Mouse (Mus musculus): ENCODE data around the gene Vamp8. TPM values are rescaled to one million over a fixed set of nuclear protein-coding genes. Genes with fewer than 3 reads are reported as not detected.

The Vamp8 gene
- 10 to 100 TPM; 11.5 to 12.5 TPM for total RNA-seq (2021)
- long read RNA-seq, experiment 1, partial matches to known transcripts = 0 of 5 reads
- long read RNA-seq, experiment 1, other reads (novel, unspliced or antisense) = 1 of 5 reads
- long read RNA-seq, experiment 2, transcript Vamp8-201 (3 exons, 820 nt) = major isoform, 14 of 18 reads
- long read RNA-seq, experiment 2, partial matches to known transcripts = 0 of 18 reads
- long read RNA-seq, experiment 2, other reads (novel, unspliced or antisense) = 2 of 18 reads

DNA sequence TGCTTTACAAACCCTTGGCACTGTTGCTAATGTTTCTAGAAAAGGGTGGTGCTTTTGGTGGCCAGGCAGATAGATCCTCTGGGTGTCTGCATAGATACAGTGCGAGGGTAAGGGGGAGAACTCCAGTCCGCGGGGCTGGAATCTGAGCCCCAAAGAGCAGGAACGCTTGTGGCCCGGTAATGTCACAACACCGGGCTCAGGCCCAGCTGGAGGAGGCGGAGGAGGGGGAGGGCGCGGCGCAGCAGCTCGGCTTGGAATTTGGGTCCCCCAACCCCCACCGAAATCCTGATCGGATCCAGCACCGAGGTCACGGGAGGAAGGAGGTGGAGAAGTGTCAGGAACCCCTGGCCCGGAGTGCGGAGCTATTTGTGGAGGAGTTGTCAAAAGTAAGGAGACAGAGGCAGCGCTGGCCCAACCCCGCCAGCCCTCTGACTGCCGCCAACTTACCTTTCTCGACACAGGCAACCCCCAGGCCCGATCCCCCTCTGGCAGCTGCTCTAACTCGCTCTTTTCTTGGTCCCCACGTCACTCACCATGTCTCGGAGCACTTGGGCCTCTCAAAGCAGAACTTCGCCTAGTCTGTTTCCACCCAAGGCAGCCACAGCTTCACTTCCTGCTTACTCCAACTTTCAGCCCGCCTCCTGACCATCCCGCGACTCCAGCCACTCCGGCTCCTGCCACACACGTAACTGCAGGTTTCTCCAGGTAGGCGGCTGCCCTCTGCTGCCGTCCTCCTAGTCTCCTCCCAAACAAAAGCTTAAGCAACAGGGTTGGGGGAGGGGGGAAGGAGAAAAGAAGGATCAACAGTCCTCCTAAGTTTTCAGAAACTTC lies at the start of gene Vamp8:
TSS of gene Vamp8 (minus strand) at position 763 of the 831 bp plus-strand sequence.
- H3K27ac ChIP-seq = peak within 1 kb of the TSS; percentile 86
- TF ChIP-seq CTCF (conservative IDR thresholded peaks at IDR 0.05) = no peak
- DNase-seq (ENCODE audit: low spot score in 2 of 2) = peak; percentile 43 to 46
- peak within 1 kb of the TSS; percentile 63 for H3K4me3 ChIP-seq

DNA sequence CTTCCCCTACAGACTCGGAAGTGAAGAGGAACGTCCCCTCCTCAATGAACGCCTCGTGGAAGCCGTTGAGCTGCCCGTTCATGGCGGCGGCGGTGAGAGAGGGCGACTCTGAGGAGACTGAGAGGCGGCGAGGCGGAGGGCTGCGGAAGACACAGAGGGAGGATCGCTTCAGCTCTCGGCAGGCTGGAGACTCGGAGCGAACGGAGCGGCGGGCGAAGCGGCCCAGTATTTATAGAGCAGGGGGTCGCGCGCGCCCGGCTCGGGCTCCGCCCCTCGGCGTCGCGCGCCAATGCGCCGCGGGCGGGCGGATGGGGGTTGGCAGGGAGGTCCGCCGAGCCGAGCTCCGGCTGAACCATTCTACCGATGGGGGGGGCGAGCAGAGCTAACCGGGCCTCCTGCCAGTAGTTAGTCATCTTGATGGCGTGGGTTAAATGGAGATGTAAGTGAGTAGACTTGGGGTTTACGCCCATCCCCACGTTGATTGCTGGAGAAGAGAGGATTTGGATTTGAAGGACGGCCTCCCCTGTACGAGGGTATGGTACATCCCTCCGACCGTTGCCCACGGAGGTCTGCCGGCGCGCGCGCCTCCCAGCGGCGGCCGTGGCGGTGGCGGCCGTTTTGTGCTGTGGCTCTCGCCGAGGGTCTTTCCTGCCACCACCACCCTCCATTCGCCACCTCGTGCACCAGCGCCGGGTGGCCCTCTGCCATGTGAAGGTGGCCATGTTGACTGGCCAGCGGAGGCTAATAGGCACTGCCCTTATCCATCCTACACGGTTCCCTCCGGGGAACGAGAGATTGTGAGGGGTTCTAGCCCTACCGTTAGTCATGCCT lies 49.1 kb upstream of the Vamp8 start, which contains the start of gene Mat2a:
TSS of gene Mat2a (minus strand) at position 204 of the 831 bp plus-strand sequence.
- peak within 1 kb of the TSS; percentile 100 for H3K27ac ChIP-seq

DNA sequence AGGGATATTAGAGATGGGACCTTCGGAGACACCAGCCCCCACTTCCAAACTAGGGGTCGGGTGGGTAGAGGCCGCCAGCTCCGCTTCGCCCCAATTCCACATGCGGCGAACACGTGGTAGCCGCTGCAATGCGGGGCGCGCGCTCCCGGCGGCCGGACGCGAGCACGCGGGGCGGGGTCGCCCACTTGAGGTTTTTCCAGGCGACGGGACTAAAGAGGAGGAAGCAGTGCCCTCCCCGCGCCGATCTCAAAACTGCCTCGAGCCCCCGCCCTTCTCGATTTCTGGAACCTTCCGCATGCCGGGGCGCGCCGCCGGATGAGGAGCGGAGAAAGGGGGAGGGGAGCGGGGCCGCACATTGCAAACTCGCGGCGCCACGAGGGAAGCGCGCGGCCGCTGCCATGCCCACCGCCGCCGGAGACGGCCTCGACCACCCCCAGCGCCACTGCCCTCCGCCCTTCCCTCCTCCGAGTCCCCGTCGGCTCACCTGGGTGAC lies 48.4 kb upstream of the Vamp8 start:
- DNase-seq (ENCODE audit: low spot score in 2 of 2) = peak; percentile 90 to 92
- TF ChIP-seq CTCF (conservative IDR thresholded peaks at IDR 0.05) = no peak
- Histone ChIP-seq H3K4me3 (peak overlapping the region; percentile 100), H3K27ac (peak overlapping the region; percentile 100)

More for the DNA sequence above, 49.1 kb upstream of the Vamp8 start, which contains the start of gene Mat2a:
- TF ChIP-seq CTCF (conservative IDR thresholded peaks at IDR 0.05) = peak; percentile 89
- peak; percentile 96 to 97 for DNase-seq (ENCODE audit: low spot score in 2 of 2)
- peak within 1 kb of the TSS; percentile 100 for H3K4me3 ChIP-seq

DNA sequence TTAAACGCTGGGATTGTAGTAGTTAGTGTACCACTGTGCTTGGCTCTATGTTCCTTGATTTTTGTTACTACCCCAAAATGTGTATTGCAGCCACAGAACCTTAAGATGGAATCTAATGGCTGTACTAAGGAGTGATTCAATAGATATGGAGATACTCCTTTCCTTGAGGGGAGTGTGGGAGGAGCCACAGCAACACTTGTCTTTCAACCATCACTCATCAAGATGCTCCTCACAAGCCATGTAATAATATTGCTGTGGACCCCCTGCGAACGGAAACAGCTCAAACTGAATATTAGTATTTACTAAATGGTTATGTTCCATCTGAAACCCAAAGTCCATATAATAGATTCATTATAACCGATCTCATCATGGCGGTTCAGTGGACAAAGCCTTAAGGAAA lies 47.7 kb upstream of the Vamp8 start:
- DNase-seq (ENCODE audit: low spot score in 2 of 2) = no peak
- peak overlapping the region; percentile 100 for H3K27ac ChIP-seq
- TF ChIP-seq CTCF (conservative IDR thresholded peaks at IDR 0.05) = no peak
- peak overlapping the region; percentile 100 for H3K4me3 ChIP-seq

DNA sequence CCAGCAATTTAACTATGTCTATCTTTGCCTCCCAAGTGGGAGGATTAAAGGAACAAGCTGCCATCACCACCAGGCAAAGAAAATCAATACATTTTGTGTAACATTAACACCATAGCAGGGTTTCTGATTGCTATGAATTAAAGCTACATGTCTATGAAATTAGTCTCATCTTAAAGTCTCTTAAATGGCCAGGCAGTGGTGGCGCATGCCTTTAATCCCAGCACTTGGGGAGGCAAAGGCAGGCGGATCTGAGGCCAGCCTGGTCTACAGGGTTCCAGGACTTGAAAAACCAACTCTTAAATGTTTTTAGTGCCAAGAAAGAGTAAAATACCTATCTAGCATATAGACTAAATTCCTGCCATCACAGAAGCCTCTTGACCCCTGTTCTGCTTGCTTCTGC lies 41.6 kb upstream of the Vamp8 start:
- Histone ChIP-seq H3K27ac (no peak overlapping the region), H3K4me3 (no peak overlapping the region)
- no peak for DNase-seq (ENCODE audit: low spot score in 2 of 2)
- no peak for TF ChIP-seq CTCF (conservative IDR thresholded peaks at IDR 0.05)

DNA sequence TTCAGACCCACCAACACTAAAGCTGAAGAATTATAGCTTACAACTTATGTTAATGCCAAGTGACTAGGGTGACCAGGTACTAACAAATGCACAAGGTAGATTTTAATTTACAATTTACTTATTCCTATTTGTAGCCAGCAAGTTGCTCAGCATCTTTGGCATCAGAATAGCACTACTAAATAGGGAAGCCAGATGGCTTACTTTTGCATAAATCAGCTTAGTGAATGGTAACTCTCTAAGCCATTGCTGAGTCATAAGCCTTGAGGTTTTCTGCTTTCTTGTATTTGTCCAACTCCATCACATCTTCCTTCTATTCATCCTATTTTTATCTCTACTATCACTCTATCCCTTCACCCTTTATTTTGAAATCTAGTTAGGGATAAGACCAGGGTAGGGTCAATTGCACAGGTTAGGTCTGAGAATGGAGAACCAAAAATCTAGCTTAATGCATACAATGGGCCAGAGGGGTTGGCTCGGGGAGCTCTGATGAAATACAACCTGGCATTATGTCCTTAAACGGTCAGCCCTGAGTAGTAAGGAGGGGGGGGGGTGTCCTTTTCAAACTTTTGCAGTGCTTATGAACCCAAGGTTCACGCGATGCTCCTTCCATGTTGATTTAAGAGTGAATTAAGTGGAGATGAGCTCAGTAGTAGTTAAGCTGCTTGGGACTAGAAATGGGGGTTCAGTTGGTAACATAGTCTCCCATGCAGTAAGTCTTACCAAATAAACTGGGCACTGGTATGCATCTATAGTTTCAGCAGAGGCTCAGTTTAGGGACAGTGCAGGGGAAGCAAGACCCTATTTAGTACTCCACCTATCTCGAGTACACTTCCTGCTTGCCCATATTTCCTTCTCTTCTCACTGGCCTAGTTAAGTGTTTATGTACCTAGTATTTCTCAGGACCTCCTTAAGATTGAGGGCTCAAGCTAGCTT lies 40.8 kb upstream of the Vamp8 start:
- Histone ChIP-seq H3K4me3 (no peak overlapping the region), H3K27ac (peak overlapping the region; percentile 46; the same call in 1 of the 2 replicates)
- no peak for DNase-seq (ENCODE audit: low spot score in 2 of 2)
- TF ChIP-seq CTCF (conservative IDR thresholded peaks at IDR 0.05) = peak; percentile 48

DNA sequence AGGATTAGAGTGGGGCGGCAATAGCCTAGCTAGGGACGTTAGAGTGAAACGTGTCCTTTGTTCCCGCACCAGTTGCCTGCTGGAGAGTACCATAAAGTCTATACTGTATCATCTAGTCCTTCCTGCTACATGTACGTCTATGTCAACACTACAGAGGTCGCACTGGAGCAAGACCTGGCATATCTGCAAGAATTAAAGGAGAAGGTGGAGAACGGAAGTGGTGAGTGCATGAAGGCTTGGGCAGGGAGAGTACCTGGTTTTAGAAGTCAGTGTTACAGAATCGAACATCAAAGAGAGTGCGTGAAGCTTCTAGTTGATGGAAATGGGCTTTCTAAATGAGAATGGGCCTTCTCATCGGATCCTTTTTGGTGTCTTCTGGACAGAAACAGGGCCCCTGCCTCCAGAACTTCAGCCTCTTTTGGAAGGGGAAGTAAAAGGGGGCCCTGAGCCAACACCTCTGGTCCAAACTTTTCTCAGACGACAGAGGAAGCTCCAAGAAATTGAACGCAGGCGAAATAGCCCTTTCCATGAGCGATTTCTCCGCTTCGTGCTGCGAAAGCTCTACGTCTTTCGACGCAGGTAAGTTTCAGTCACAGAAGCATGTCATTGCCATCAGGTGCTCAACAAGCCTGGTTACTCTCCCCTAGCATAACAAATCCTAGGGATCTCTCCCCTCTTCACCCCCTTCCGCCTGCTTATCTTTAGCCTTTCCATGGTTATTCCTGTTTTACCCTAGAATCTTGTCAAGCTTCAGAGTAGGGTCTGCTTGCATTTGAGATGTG lies 38.7 kb upstream of the Vamp8 start:
- H3K4me3 ChIP-seq = no peak overlapping the region

DNA sequence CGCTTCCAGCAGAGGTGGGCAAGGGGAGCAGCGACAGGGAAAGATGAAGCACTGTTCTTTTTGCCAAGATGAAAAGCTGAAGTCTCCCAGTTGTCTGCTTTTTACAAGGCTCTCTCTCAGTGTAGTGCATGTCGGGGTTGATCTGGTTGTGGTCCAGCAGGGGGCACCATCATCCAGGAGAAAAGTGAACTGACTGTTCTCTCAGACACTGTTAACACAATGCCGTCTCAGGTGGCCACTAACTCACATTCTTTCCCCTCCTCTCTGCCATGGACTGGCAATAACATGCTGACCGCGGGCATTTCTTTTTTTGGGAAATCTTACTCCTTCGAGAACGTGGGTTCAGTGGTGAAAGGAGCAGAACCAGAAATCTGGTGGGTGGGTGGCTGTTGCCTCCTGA lies 37.5 kb upstream of the Vamp8 start:
- peak; percentile 93 for TF ChIP-seq CTCF (conservative IDR thresholded peaks at IDR 0.05)
- peak; percentile 46 to 82 for DNase-seq (ENCODE audit: low spot score in 2 of 2)
- Histone ChIP-seq H3K4me3 (no peak overlapping the region), H3K27ac (no peak overlapping the region)

More for the DNA sequence above, 38.7 kb upstream of the Vamp8 start:
- no peak overlapping the region for H3K27ac ChIP-seq
- DNase-seq (ENCODE audit: low spot score in 2 of 2) = no peak
- no peak for TF ChIP-seq CTCF (conservative IDR thresholded peaks at IDR 0.05)

DNA sequence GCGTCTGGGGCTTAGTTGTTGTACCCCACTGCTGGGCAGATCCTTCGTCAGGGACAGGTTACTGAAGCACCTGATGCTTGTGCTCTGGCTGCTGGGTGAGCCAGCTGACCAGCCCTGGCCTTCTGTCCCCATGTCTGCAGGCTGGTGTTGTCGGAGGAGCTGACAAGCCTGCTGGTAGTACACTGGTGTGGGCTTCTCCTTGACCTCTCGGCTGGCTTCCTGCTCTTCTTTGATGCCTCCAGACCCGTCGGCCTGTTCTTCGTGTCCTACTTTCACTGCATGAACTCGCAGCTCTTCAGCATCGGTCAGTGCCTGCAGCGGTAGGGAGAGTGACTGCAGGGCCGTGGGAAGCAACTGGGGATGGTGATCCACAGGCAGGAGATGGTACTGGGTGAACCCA lies 35.1 kb upstream of the Vamp8 start:
- Histone ChIP-seq H3K27ac (no peak overlapping the region), H3K4me3 (no peak overlapping the region)
- DNase-seq (ENCODE audit: low spot score in 2 of 2) = no peak
- TF ChIP-seq CTCF (conservative IDR thresholded peaks at IDR 0.05) = no peak

DNA sequence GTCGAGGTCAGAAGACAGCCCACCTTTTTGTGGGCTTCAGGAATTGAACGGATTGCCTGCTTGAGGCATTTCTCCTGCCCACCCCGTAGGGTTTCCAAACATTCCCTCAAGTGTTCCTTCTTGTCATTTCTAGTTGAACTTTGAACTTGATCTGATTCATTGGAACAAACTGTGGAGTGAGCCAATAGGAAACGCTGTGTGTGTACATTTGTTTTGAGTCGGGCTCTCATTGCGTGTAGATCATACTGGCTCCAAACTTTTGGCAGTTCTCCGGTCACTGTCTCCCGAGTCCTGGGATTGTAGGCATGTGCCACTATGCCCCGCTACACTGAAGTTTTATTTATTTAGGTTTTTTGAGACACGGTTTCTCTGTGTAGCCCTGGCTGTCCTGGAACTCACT lies 30.4 kb upstream of the Vamp8 start:
- DNase-seq (ENCODE audit: low spot score in 2 of 2) = no peak
- no peak for TF ChIP-seq CTCF (conservative IDR thresholded peaks at IDR 0.05)
- H3K27ac ChIP-seq = no peak overlapping the region
- no peak overlapping the region for H3K4me3 ChIP-seq

DNA sequence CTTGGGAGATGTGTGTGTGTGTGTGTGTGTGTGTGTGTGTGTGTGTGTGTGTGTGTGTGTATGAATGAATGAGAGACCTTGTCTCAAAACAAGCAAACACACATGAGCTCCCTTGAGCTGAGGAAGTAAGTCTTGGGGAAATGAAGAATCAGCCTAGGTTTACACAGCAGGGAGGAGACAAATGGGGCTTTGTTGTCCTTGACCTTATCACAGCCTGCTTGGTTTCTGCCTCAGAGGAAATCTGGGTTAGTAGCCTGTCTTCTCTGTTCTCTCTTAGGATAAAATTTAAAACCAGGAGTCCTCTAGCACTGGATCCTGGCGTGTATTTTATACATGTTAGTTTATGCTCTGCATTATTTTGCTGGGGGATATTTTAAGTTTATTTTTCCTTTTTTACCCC lies 29.3 kb upstream of the Vamp8 start:
- DNase-seq (ENCODE audit: low spot score in 2 of 2) = no peak
- Histone ChIP-seq H3K27ac (no peak overlapping the region), H3K4me3 (no peak overlapping the region)
- no peak for TF ChIP-seq CTCF (conservative IDR thresholded peaks at IDR 0.05)
